Mouse (Mus musculus): ENCODE results near the gene Ilf2. TPM values are rescaled to one million over a fixed set of nuclear protein-coding genes. Genes with fewer than 3 reads are reported as not detected.

The Ilf2 gene
- polyA plus RNA-seq, 1 experiment: 5.9 TPM

- H3K4me3 ChIP-seq (ENCODE audit: low read depth, low read length): peak overlapping the region; percentile 67; the same call in 1 of the 2 replicates
- H3K36me3 ChIP-seq (ENCODE audit: control insufficient read depth, insufficient read depth, low read length): no peaks in the 10 kb centered on the region
- 31% methylated on average over 11 of the region's 11 CpGs for WGBS
- TF ChIP-seq POLR2A (IDR thresholded peaks at IDR 0.05; ENCODE audit: low read depth, low read length) (no peak), CTCF (IDR thresholded peaks at IDR 0.05; ENCODE audit: extremely low read depth, insufficient read length, insufficient replicate concordance, low read depth, low read length) (no peak)
- H3K4me1 ChIP-seq (ENCODE audit: control insufficient read depth, insufficient read depth, insufficient read length, low read length): peaks cover 14% of the 10 kb centered on the region; the same call in 1 of the 2 replicates
- H3K27me3 ChIP-seq (ENCODE audit: control insufficient read depth, insufficient read depth, low read length): no peaks in the 10 kb centered on the region
- peak overlapping the region; percentile 72 for H3K27ac ChIP-seq (ENCODE audit: insufficient read depth, low read depth, low read length)
These were observed 41.7 kb upstream of the Ilf2 start for GRCm38 (mm10) chr3:90434073-90434730.

DNA sequence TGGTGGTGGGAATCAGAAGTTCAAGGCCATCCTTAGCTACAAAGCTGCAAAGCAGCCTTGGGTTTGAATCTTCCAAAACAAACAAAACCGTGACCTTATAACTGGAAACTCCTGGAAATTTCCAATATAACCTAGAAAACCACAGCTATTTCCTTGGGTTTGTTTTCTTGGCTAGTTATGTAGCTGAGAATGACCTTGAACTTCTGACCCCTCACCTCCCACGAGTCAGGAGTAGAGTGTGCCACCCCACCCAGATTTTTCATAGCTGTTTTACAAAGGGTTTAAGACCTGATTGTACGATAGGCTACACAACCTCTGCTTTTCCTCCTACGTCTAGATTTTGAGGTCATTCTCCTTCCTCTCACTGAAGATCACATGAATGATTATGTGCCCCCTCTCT is 38.8 kb upstream of the Ilf2 start:
- no peak overlapping the region for H3K27ac ChIP-seq (ENCODE audit: insufficient read depth, low read depth, low read length)
- no peaks in the 10 kb centered on the region for H3K36me3 ChIP-seq (ENCODE audit: control insufficient read depth, insufficient read depth, low read length)
- H3K4me1 ChIP-seq (ENCODE audit: control insufficient read depth, insufficient read depth, insufficient read length, low read length): peaks cover 4% of the 10 kb centered on the region; the same call in 1 of the 2 replicates
- 55% methylated on average over 4 of the region's 4 CpGs for WGBS
- TF ChIP-seq POLR2A (IDR thresholded peaks at IDR 0.05; ENCODE audit: low read depth, low read length): no peak
- TF ChIP-seq CTCF (IDR thresholded peaks at IDR 0.05; ENCODE audit: extremely low read depth, insufficient read length, insufficient replicate concordance, low read depth, low read length): no peak
- no peaks in the 10 kb centered on the region for H3K27me3 ChIP-seq (ENCODE audit: control insufficient read depth, insufficient read depth, low read length)
- no peak overlapping the region for H3K4me3 ChIP-seq (ENCODE audit: low read depth, low read length)

DNA sequence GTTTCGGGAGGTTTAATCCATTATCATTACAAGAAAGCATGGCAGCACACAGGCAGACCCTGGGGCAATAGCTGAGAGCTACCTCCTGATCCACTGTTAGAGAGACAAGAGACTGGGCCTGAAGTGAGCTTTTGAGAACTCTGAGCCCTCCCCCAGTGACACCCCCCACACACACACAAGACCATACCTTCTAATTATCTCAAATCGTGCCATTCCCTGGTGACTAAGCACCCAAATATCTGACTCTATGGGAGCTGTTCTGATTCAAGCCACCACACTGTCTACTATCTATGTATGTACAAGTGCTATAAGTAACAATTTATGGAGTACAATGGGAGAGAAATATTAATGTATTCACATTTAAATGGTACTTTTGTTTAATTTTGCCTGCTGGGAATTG is 35.2 kb upstream of the Ilf2 start:
- no peaks in the 10 kb centered on the region for H3K36me3 ChIP-seq (ENCODE audit: control insufficient read depth, insufficient read depth, low read length)
- no peak overlapping the region for H3K4me3 ChIP-seq (ENCODE audit: low read depth, low read length)
- no peaks in the 10 kb centered on the region for H3K27me3 ChIP-seq (ENCODE audit: control insufficient read depth, insufficient read depth, low read length)
- no peak for TF ChIP-seq POLR2A (IDR thresholded peaks at IDR 0.05; ENCODE audit: low read depth, low read length)
- no peak for TF ChIP-seq CTCF (IDR thresholded peaks at IDR 0.05; ENCODE audit: extremely low read depth, insufficient read length, insufficient replicate concordance, low read depth, low read length)
- WGBS: 77% methylated on average over 2 of the region's 2 CpGs
- H3K4me1 ChIP-seq (ENCODE audit: control insufficient read depth, insufficient read depth, insufficient read length, low read length): no peaks in the 10 kb centered on the region
- H3K27ac ChIP-seq (ENCODE audit: insufficient read depth, low read depth, low read length): no peak overlapping the region

DNA sequence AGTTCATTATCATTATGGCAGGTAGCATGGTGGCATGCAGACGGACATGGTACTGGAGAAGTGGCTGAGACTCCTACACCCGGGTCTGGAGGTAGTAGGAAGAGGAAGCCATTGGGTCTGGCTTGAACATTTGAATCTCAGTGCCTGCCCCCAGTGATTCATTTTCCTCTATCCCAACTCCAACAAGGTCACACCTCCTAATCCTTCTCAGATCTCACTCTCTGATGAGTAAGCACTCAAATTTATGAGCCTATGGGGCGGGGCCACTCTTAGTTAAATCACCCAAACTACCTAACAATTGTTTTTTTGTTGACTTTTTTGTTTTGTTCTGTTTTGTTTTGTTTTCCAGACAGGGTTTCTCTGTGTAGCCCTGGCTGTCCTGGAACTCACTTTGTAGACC is 31.9 kb upstream of the Ilf2 start:
- Histone ChIP-seq H3K4me3 (ENCODE audit: low read depth, low read length) (no peak overlapping the region), H3K27me3 (ENCODE audit: control insufficient read depth, insufficient read depth, low read length) (no peaks in the 10 kb centered on the region), H3K27ac (ENCODE audit: insufficient read depth, low read depth, low read length) (no peak overlapping the region), H3K4me1 (ENCODE audit: control insufficient read depth, insufficient read depth, insufficient read length, low read length) (no peaks in the 10 kb centered on the region), H3K36me3 (ENCODE audit: control insufficient read depth, insufficient read depth, low read length) (no peaks in the 10 kb centered on the region)
- TF ChIP-seq POLR2A (IDR thresholded peaks at IDR 0.05; ENCODE audit: low read depth, low read length): no peak
- no peak for TF ChIP-seq CTCF (IDR thresholded peaks at IDR 0.05; ENCODE audit: extremely low read depth, insufficient read length, insufficient replicate concordance, low read depth, low read length)
- WGBS: 90% methylated on average over 3 of the region's 3 CpGs

DNA sequence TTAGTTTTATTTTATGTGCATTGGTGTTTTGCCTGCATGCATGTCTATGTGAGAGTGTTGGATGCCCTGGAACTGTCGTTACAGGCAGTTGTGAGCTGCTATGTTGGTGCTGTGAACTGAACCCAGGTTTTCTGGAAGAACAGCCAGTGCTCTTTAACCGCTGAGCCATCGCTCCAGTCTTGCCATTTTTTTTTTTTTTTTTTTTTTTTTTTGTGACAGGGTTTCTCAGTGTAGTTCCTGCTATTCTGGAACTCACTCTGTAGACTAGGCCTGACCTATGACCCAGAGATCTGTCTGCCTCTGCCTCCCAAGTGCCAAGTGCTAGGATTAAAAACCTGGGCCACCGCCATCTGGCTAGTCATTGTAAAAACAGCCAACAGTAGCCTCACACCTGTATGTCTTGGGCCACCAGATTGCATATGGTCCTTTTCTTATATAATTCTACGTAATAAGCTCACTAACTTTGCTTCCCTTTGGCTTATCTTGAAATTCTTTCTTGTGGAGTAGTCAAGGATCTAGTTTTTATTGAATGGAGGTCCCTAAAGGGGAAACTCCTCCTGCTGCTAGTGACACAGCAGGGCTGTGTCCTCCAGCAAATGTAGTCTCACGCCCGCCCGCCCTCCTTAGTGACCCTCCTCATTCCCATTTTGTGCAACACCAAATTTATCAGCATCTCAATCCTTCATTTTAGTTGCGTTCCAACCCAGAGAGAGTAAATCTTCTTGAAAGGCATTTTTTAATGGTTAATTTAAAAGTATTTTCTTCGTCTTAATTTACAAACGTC is 30.3 kb upstream of the Ilf2 start:
- H3K27ac ChIP-seq (ENCODE audit: insufficient read depth, low read depth, low read length): no peak overlapping the region; the same call in 1 of the 2 replicates
- no peaks in the 10 kb centered on the region for H3K4me1 ChIP-seq (ENCODE audit: control insufficient read depth, insufficient read depth, insufficient read length, low read length)
- WGBS: 83% methylated on average over 11 of the region's 11 CpGs
- H3K36me3 ChIP-seq (ENCODE audit: control insufficient read depth, insufficient read depth, low read length): no peaks in the 10 kb centered on the region
- H3K4me3 ChIP-seq (ENCODE audit: low read depth, low read length): no peak overlapping the region
- no peaks in the 10 kb centered on the region for H3K27me3 ChIP-seq (ENCODE audit: control insufficient read depth, insufficient read depth, low read length)
- no peak for TF ChIP-seq POLR2A (IDR thresholded peaks at IDR 0.05; ENCODE audit: low read depth, low read length)
- no peak for TF ChIP-seq CTCF (IDR thresholded peaks at IDR 0.05; ENCODE audit: extremely low read depth, insufficient read length, insufficient replicate concordance, low read depth, low read length)

- 13% methylated on average over 17 of the region's 17 CpGs for WGBS
These were observed 29.4 kb upstream of the Ilf2 start for GRCm38 (mm10) chr3:90446389-90447122.

More at GRCm38 (mm10) chr3:90446389-90447122, 29.4 kb upstream of the Ilf2 start:
- Histone ChIP-seq H3K4me3 (ENCODE audit: low read depth, low read length) (peak overlapping the region; percentile 12), H3K27me3 (ENCODE audit: control insufficient read depth, insufficient read depth, low read length) (no peaks in the 10 kb centered on the region), H3K4me1 (ENCODE audit: control insufficient read depth, insufficient read depth, insufficient read length, low read length) (peaks cover 4% of the 10 kb centered on the region), H3K27ac (ENCODE audit: insufficient read depth, low read depth, low read length) (peak overlapping the region; percentile 50; the same call in 1 of the 2 replicates), H3K36me3 (ENCODE audit: control insufficient read depth, insufficient read depth, low read length) (no peaks in the 10 kb centered on the region)
- TF ChIP-seq POLR2A (IDR thresholded peaks at IDR 0.05; ENCODE audit: low read depth, low read length) (no peak), CTCF (IDR thresholded peaks at IDR 0.05; ENCODE audit: extremely low read depth, insufficient read length, insufficient replicate concordance, low read depth, low read length) (no peak)
